Mouse (Mus musculus) left cerebral cortex, adult 11 months (tissue): ENCODE results near the gene Art2b.
"Not testable (repeated sequence)": the region's sequence is repeated elsewhere in the genome, so short reads cannot be mapped to it uniquely, and the experiment has no call there.

ENCODE experiments used
- DNase-seq: peaks from one replicate; pipeline ENCODE4 v3.0.0; 2022; ENCODE audit warnings: low spot score

Art2b gene

GRCm38 (mm10) chr7:101585408-101585807 is at the start of gene Art2b:
Art2b (minus strand) TSS chr7:101585600.
- DNase-seq: no peak

GRCm38 (mm10) chr7:101634513-101634912 is 49.1 kb upstream of the Art2b start:
- DNase-seq: no peak

GRCm38 (mm10) chr7:101633629-101634177 is 48.3 kb upstream of the Art2b start:
- no peak for DNase-seq

- DNase-seq: no peak
Measured at GRCm38 (mm10) chr7:101628481-101628880, 43.1 kb upstream of the Art2b start.

GRCm38 (mm10) chr7:101627166-101627565 is 41.8 kb upstream of the Art2b start:
- DNase-seq: not testable (repeated sequence)

GRCm38 (mm10) chr7:101624283-101624682 is 38.9 kb upstream of the Art2b start:
- no peak for DNase-seq

- not testable (repeated sequence) for DNase-seq
Measured at GRCm38 (mm10) chr7:101621861-101622260, 36.5 kb upstream of the Art2b start.

- peak; percentile 55 for DNase-seq
Measured at GRCm38 (mm10) chr7:101620373-101620772, 35.0 kb upstream of the Art2b start.

GRCm38 (mm10) chr7:101618273-101618672 is 32.9 kb upstream of the Art2b start:
- DNase-seq: no peak

- DNase-seq: peak; percentile 69
Measured at GRCm38 (mm10) chr7:101617438-101618165, 32.2 kb upstream of the Art2b start.

GRCm38 (mm10) chr7:101616136-101616835 is 30.9 kb upstream of the Art2b start:
- no peak for DNase-seq

- no peak for DNase-seq
Measured at GRCm38 (mm10) chr7:101615406-101615805, 30.0 kb upstream of the Art2b start.

GRCm38 (mm10) chr7:101612786-101613527 is 27.6 kb upstream of the Art2b start:
- DNase-seq: not testable (repeated sequence)

GRCm38 (mm10) chr7:101607845-101608244 is 22.4 kb upstream of the Art2b start:
- no peak for DNase-seq

- no peak for DNase-seq
Measured at GRCm38 (mm10) chr7:101600406-101600805, 15.0 kb upstream of the Art2b start.

GRCm38 (mm10) chr7:101598482-101598881 is 13.1 kb upstream of the Art2b start:
- no peak for DNase-seq

- DNase-seq: no peak
Measured at GRCm38 (mm10) chr7:101594969-101595368, 9.6 kb upstream of the Art2b start.

GRCm38 (mm10) chr7:101584271-101584670 is 1.1 kb downstream of the Art2b start:
- DNase-seq: not testable (repeated sequence)

GRCm38 (mm10) chr7:101582012-101582411 is 3.4 kb downstream of the Art2b start:
- no peak for DNase-seq

GRCm38 (mm10) chr7:101580863-101581262 is 4.5 kb downstream of the Art2b start:
- not testable (repeated sequence) for DNase-seq

- no peak for DNase-seq
Measured at GRCm38 (mm10) chr7:101574413-101574812, 11.0 kb downstream of the Art2b start.

GRCm38 (mm10) chr7:101573636-101574035 is 11.8 kb downstream of the Art2b start:
- not testable (repeated sequence) for DNase-seq
